Mouse (Mus musculus): ENCODE measurements around the gene Dcdc2b. TPM values are rescaled to one million over a fixed set of nuclear protein-coding genes. Genes with fewer than 3 reads are reported as not detected.

Dcdc2b gene
- polyA plus RNA-seq, 1 experiment from 2014 or later: 3.7 TPM

DNA sequence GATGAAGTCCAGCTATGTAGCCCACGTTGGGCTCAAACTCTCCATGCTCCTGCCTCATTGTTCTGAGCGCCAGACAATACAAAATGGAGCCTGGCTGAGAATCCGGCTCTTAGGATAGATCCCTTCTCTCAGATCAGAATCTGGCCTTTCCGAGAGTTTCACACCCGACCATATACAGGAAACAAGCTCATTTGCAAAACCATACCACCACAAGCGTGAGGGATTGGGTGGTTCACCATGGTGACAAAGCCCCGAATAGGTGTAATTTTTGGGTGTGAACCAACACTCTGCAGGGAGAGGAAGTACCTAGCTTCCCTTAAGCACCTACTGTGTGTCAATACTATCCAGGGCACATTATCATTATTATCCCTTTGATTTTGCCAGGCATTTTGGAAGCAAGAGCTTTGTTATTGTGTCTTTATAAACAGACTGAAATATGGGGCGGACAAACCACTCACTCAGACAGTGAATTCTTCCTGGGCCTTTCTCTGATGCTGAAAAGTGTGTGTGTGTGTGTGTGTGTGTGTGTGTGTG is 42.4 kb downstream of the Dcdc2b start:
- Histone ChIP-seq H3K9me3 (ENCODE audit: control insufficient read depth, low read length) (no peaks in the 10 kb centered on the region), H3K4me3 (ENCODE audit: low read depth, low read length) (no peak overlapping the region), H3K36me3 (ENCODE audit: control insufficient read depth, insufficient read depth, low read length) (no peaks in the 10 kb centered on the region)

DNA sequence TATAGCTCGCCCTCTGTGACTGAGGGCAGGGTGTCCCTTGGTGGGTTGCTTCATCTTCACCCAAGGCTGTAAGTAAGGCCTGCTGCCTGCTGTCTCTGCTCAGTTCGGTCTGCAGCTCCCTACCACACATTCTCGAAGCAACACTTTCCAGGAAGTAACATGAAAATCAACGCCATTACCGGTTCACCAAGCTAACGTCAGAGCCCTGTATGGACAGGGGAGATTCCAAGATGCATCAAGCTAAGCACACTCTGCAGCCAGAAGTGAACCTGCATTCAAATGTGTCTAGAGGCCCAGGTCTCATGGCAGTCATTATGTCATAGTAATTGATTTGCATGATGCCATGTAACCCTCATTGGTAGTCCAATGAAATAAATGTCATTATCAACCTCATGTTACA is 44.0 kb downstream of the Dcdc2b start:
- H3K27ac ChIP-seq (ENCODE audit: low read depth): no peak overlapping the region
- no peak overlapping the region for H3K9ac ChIP-seq (ENCODE audit: low read length)
- H3K36me3 ChIP-seq (ENCODE audit: control insufficient read depth, insufficient read depth, low read length): no peaks in the 10 kb centered on the region
- no peak overlapping the region for H3K4me3 ChIP-seq (ENCODE audit: low read depth, low read length)
- no peaks in the 10 kb centered on the region for H3K4me1 ChIP-seq (replicated peaks; ENCODE audit: control insufficient read depth, insufficient read depth, low read length)
- no peak for ATAC-seq (replicated peaks; ENCODE audit: low FRiP score, low TSS enrichment, low read depth)
- H3K9me3 ChIP-seq (ENCODE audit: control insufficient read depth, low read length): no peaks in the 10 kb centered on the region
- DNase-seq (ENCODE audit: low spot score): no peak
- H3K27me3 ChIP-seq (replicated peaks; ENCODE audit: control insufficient read depth, insufficient read depth, low read length): no peaks in the 10 kb centered on the region
- H3K4me2 ChIP-seq (ENCODE audit: low read length): no peak overlapping the region
- WGBS: 83% methylated on average over 6 of the region's 6 CpGs

More for the DNA sequence above, 42.4 kb downstream of the Dcdc2b start:
- Histone ChIP-seq H3K9ac (ENCODE audit: low read length) (no peak overlapping the region), H3K4me2 (ENCODE audit: low read length) (no peak overlapping the region), H3K27me3 (replicated peaks; ENCODE audit: control insufficient read depth, insufficient read depth, low read length) (no peaks in the 10 kb centered on the region), H3K4me1 (replicated peaks; ENCODE audit: control insufficient read depth, insufficient read depth, low read length) (no peaks in the 10 kb centered on the region), H3K27ac (ENCODE audit: low read depth) (no peak overlapping the region)
- ATAC-seq (replicated peaks; ENCODE audit: low FRiP score, low TSS enrichment, low read depth) (no peak), DNase-seq (ENCODE audit: low spot score) (no peak)
- 70% methylated on average over 8 of the region's 8 CpGs for WGBS

DNA sequence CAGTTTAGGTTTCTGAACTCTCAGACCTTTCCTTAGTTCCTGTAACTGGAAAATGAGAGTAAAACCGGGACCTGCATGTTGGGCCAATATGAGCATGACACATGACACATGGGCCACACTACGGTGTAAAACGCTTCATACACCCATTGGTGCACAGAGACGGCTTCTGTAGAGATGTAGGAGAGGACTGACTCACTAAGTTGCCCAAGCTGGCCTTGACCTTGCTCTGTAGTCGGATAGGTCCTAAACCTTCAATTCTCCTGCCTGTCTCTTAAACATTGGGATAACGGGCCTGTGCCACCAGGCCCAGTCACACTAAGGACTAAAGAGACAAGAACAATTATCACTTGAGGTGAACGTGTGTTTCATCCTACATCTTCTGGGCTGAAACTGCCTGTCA is 45.7 kb downstream of the Dcdc2b start:
- Histone ChIP-seq H3K4me2 (ENCODE audit: low read length) (no peak overlapping the region), H3K36me3 (ENCODE audit: control insufficient read depth, insufficient read depth, low read length) (no peaks in the 10 kb centered on the region), H3K4me3 (ENCODE audit: low read depth, low read length) (no peak overlapping the region), H3K9me3 (ENCODE audit: control insufficient read depth, low read length) (no peaks in the 10 kb centered on the region), H3K27me3 (replicated peaks; ENCODE audit: control insufficient read depth, insufficient read depth, low read length) (no peaks in the 10 kb centered on the region), H3K9ac (ENCODE audit: low read length) (no peak overlapping the region), H3K27ac (ENCODE audit: low read depth) (no peak overlapping the region), H3K4me1 (replicated peaks; ENCODE audit: control insufficient read depth, insufficient read depth, low read length) (0 out of 2 replicates have a peak, but pooled peaks cover 3% of the 10 kb centered on the region)
- no peak for ATAC-seq (replicated peaks; ENCODE audit: low FRiP score, low TSS enrichment, low read depth)
- DNase-seq (ENCODE audit: low spot score): no peak
- 93% methylated on average over 7 of the region's 7 CpGs for WGBS

DNA sequence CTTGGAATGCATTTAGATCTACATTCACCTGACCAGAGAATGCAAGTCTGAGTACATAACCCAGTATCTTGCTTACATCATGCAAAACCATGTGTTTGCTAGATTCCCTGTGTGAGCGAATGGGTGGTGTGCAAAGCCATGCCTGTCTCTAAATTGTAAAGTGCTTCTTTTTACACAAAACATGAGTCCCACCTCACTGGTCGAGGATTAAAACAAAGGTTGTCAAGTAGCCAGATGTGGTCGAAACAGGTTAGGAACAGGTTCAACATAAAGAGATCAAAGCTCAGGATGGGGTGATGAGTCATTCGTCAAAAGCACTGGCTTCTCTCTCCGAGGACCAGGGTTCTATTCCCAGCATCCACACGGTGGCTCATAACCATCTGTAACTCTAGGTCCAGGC is 48.9 kb downstream of the Dcdc2b start:
- ATAC-seq (replicated peaks; ENCODE audit: low FRiP score, low TSS enrichment, low read depth): no peak
- no peak overlapping the region for H3K27ac ChIP-seq (ENCODE audit: low read depth)
- H3K9ac ChIP-seq (ENCODE audit: low read length): no peak overlapping the region
- DNase-seq (ENCODE audit: low spot score): no peak
- 85% methylated on average over 6 of the region's 6 CpGs for WGBS
- H3K4me2 ChIP-seq (ENCODE audit: low read length): no peak overlapping the region
- no peak overlapping the region for H3K4me3 ChIP-seq (ENCODE audit: low read depth, low read length)
- no peaks in the 10 kb centered on the region for H3K27me3 ChIP-seq (replicated peaks; ENCODE audit: control insufficient read depth, insufficient read depth, low read length)
- H3K36me3 ChIP-seq (ENCODE audit: control insufficient read depth, insufficient read depth, low read length): no peaks in the 10 kb centered on the region
- 0 out of 2 replicates have a peak, but pooled peaks cover 3% of the 10 kb centered on the region for H3K4me1 ChIP-seq (replicated peaks; ENCODE audit: control insufficient read depth, insufficient read depth, low read length)
- H3K9me3 ChIP-seq (ENCODE audit: control insufficient read depth, low read length): no peaks in the 10 kb centered on the region

DNA sequence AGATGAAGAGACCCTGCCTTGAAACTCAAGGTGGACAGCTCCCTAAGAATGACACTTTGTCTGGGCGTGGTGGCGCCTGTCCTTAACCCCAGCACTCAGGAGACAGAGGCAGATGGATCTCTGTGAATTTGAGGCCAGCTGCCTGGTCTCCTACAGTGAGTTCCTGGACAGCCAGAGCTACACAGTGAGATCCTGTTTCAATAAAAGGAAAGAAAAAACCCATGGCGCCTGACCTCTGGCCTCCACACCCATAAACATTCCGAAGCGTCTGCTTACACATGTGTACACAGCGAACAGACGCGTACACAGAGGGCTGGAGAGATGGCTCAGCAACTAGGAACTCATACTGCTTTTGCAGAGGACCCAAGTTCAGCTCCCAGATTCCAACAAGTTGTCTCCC is 50.3 kb downstream of the Dcdc2b start:
- H3K4me2 ChIP-seq (ENCODE audit: low read length): no peak overlapping the region
- DNase-seq (ENCODE audit: low spot score) (no peak), ATAC-seq (replicated peaks; ENCODE audit: low FRiP score, low TSS enrichment, low read depth) (peak; percentile 53; the same call in 1 of the 2 replicates)
- no peak overlapping the region for H3K4me3 ChIP-seq (ENCODE audit: low read depth, low read length)
- 8% methylated on average over 8 of the region's 8 CpGs for WGBS
- 0 out of 2 replicates have a peak, but pooled peaks cover 3% of the 10 kb centered on the region for H3K4me1 ChIP-seq (replicated peaks; ENCODE audit: control insufficient read depth, insufficient read depth, low read length)
- no peaks in the 10 kb centered on the region for H3K9me3 ChIP-seq (ENCODE audit: control insufficient read depth, low read length)
- H3K9ac ChIP-seq (ENCODE audit: low read length): no peak overlapping the region
- no peaks in the 10 kb centered on the region for H3K27me3 ChIP-seq (replicated peaks; ENCODE audit: control insufficient read depth, insufficient read depth, low read length)
- no peaks in the 10 kb centered on the region for H3K36me3 ChIP-seq (ENCODE audit: control insufficient read depth, insufficient read depth, low read length)
- H3K27ac ChIP-seq (ENCODE audit: low read depth): peak overlapping the region; percentile 24; the same call in 1 of the 2 replicates

DNA sequence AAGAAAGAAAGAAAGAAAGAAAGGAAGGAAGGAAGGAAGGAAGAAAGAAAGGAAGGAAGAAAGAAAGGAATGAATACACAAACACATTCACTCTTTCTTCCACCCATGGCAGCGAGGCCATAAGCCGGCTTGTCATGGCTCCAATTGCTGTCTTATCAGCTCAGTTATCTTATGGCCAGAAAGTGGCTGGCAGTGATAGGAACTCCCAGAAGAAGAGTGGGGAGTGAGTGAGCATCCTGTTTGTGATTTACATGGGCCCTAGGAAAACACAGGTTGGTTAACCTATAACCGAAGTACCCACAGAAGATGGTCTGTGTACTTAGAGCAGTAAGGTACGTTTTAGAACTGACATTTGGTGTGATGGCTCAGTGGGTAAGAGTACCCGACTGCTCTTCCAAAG is 52.9 kb downstream of the Dcdc2b start:
- WGBS: 77% methylated on average over 5 of the region's 5 CpGs
- Histone ChIP-seq H3K4me2 (ENCODE audit: low read length) (no peak overlapping the region), H3K27me3 (replicated peaks; ENCODE audit: control insufficient read depth, insufficient read depth, low read length) (no peaks in the 10 kb centered on the region), H3K36me3 (ENCODE audit: control insufficient read depth, insufficient read depth, low read length) (no peaks in the 10 kb centered on the region), H3K4me3 (ENCODE audit: low read depth, low read length) (no peak overlapping the region), H3K9me3 (ENCODE audit: control insufficient read depth, low read length) (no peaks in the 10 kb centered on the region), H3K9ac (ENCODE audit: low read length) (no peak overlapping the region), H3K4me1 (replicated peaks; ENCODE audit: control insufficient read depth, insufficient read depth, low read length) (peaks cover 11% of the 10 kb centered on the region), H3K27ac (ENCODE audit: low read depth) (no peak overlapping the region)
- ATAC-seq (replicated peaks; ENCODE audit: low FRiP score, low TSS enrichment, low read depth) (no peak), DNase-seq (ENCODE audit: low spot score) (no peak)

Other genes starting within 250 kb of the Dcdc2b start
- 7.6 and 11.1 TPM in 2 replicates for gene Zbtb8a, start 236.1 kb downstream of the Dcdc2b start, polyA plus RNA-seq (2014; fragmentation: Nextera tagmentation; extraction: Ambion mirVana)
- gene Zbtb8b, start 173.4 kb downstream of the Dcdc2b start, polyA plus RNA-seq (2014; fragmentation: Nextera tagmentation; extraction: Ambion mirVana): 1.7 TPM in 2 replicates
- gene Bsdc1, start 152.7 kb downstream of the Dcdc2b start, polyA plus RNA-seq (2014; fragmentation: Nextera tagmentation; extraction: Ambion mirVana): 21.8 and 24.6 TPM in 2 replicates
- gene Tssk3, start 123.2 kb downstream of the Dcdc2b start, polyA plus RNA-seq (2014; fragmentation: Nextera tagmentation; extraction: Ambion mirVana): not detected in 2 replicates
- gene Fam229a, start 123.1 kb downstream of the Dcdc2b start, polyA plus RNA-seq (2014; fragmentation: Nextera tagmentation; extraction: Ambion mirVana): 0.47 TPM in 1 of 2 replicates, not detected in the other
- 595 and 619 TPM in 2 replicates for gene Marcksl1, start 100.7 kb downstream of the Dcdc2b start, polyA plus RNA-seq (2014; fragmentation: Nextera tagmentation; extraction: Ambion mirVana)
- gene Hdac1, start 71.5 kb downstream of the Dcdc2b start, polyA plus RNA-seq (2014; fragmentation: Nextera tagmentation; extraction: Ambion mirVana): 212 and 230 TPM in 2 replicates
- gene Lck, start 40.6 kb downstream of the Dcdc2b start, polyA plus RNA-seq (2014; fragmentation: Nextera tagmentation; extraction: Ambion mirVana): 7.9 and 8.1 TPM in 2 replicates
- gene Fam167b, start 35.7 kb downstream of the Dcdc2b start, polyA plus RNA-seq (2014; fragmentation: Nextera tagmentation; extraction: Ambion mirVana): 1.5 and 1.8 TPM in 2 replicates
- 349 and 356 TPM in 2 replicates for gene Eif3i, start 13.6 kb downstream of the Dcdc2b start, polyA plus RNA-seq (2014; fragmentation: Nextera tagmentation; extraction: Ambion mirVana)
- gene Tmem234, start 13.6 kb downstream of the Dcdc2b start, polyA plus RNA-seq (2014; fragmentation: Nextera tagmentation; extraction: Ambion mirVana): 197 and 212 TPM in 2 replicates
- 26.2 and 26.4 TPM in 2 replicates for gene Iqcc, start 4.8 kb upstream of the Dcdc2b start, polyA plus RNA-seq (2014; fragmentation: Nextera tagmentation; extraction: Ambion mirVana)
- gene Ccdc28b, start 9.7 kb upstream of the Dcdc2b start, polyA plus RNA-seq (2014; fragmentation: Nextera tagmentation; extraction: Ambion mirVana): 43.1 and 45.5 TPM in 2 replicates
- gene Txlna, start 26.8 kb upstream of the Dcdc2b start, polyA plus RNA-seq (2014; fragmentation: Nextera tagmentation; extraction: Ambion mirVana): 81.7 and 92.8 TPM in 2 replicates
- 13.3 and 13.4 TPM in 2 replicates for gene Kpna6, start 58.5 kb upstream of the Dcdc2b start, polyA plus RNA-seq (2014; fragmentation: Nextera tagmentation; extraction: Ambion mirVana)
- 26.6 and 28.9 TPM in 2 replicates for gene Tmem39b, start 82.6 kb upstream of the Dcdc2b start, polyA plus RNA-seq (2014; fragmentation: Nextera tagmentation; extraction: Ambion mirVana)
- 96.5 and 106 TPM in 2 replicates for gene Khdrbs1, start 128.0 kb upstream of the Dcdc2b start, polyA plus RNA-seq (2014; fragmentation: Nextera tagmentation; extraction: Ambion mirVana)
- gene Ptp4a2, start 197.0 kb upstream of the Dcdc2b start, polyA plus RNA-seq (2014; fragmentation: Nextera tagmentation; extraction: Ambion mirVana): 276 and 279 TPM in 2 replicates